Mouse (Mus musculus): ENCODE data around the gene Rnf19b.

Rnf19b gene

GRCm38 (mm10) chr4:129117720-129118510 lies 59.8 kb downstream of the Rnf19b start:
- DNase-seq (ENCODE audit: inconsistent ontology term): no peak

- no peak for DNase-seq (ENCODE audit: inconsistent ontology term)
These were observed 61.6 kb downstream of the Rnf19b start for GRCm38 (mm10) chr4:129119708-129120107.

- peak; percentile 85 for DNase-seq (ENCODE audit: inconsistent ontology term)
These were observed 62.7 kb downstream of the Rnf19b start for GRCm38 (mm10) chr4:129120520-129121445.

- DNase-seq (ENCODE audit: inconsistent ontology term): no peak
These were observed 63.6 kb downstream of the Rnf19b start, which contains the start of gene Hpca for GRCm38 (mm10) chr4:129121569-129122086. TSS of gene Hpca (minus strand) at chr4:129122036.

- DNase-seq (ENCODE audit: inconsistent ontology term): no peak
These were observed 64.0 kb downstream of the Rnf19b start for GRCm38 (mm10) chr4:129122107-129122506.

GRCm38 (mm10) chr4:129122719-129123118 lies 64.6 kb downstream of the Rnf19b start:
- DNase-seq (ENCODE audit: inconsistent ontology term): no peak

GRCm38 (mm10) chr4:129124652-129125146 lies 66.6 kb downstream of the Rnf19b start:
- DNase-seq (ENCODE audit: inconsistent ontology term): no peak

GRCm38 (mm10) chr4:129125736-129126451 lies 67.8 kb downstream of the Rnf19b start:
- no peak for DNase-seq (ENCODE audit: inconsistent ontology term)

- DNase-seq (ENCODE audit: inconsistent ontology term): no peak
These were observed 70.7 kb downstream of the Rnf19b start for GRCm38 (mm10) chr4:129128582-129129338.

GRCm38 (mm10) chr4:129129387-129129786 lies 71.3 kb downstream of the Rnf19b start:
- DNase-seq (ENCODE audit: inconsistent ontology term): no peak

GRCm38 (mm10) chr4:129130149-129130548 lies 72.1 kb downstream of the Rnf19b start:
- DNase-seq (ENCODE audit: inconsistent ontology term): peak; percentile 50

- no peak for DNase-seq (ENCODE audit: inconsistent ontology term)
These were observed 72.8 kb downstream of the Rnf19b start for GRCm38 (mm10) chr4:129130755-129131303.

GRCm38 (mm10) chr4:129134799-129135585 lies 76.9 kb downstream of the Rnf19b start:
- DNase-seq (ENCODE audit: inconsistent ontology term): peak; percentile 62

Data from Muller cell, postnatal 12 days (primary cell).